Mouse (Mus musculus) spleen, adult 2 months (tissue): ENCODE measurements around the gene Lpar1.

Experiments used
- CTCF ChIP-seq: fragments of 200-500 bp; IDR thresholded peaks from 2 replicates; pipeline ENCODE4 v1.5.1; 2011; ENCODE audit warnings: mild to moderate bottlenecking, inconsistent platforms; ENCODE audit not compliant: insufficient read depth, insufficient read length, insufficient replicate concordance; ENCODE audit errors: extremely low read depth
- POLR2A ChIP-seq: fragments of 200-500 bp; IDR thresholded peaks from 2 replicates; pipeline ENCODE4 v1.6.1; 2011; ENCODE audit warnings: low read depth, low read length, inconsistent platforms

GRCm38 (mm10) chr4:58516221-58516620, 37.5 kb downstream of the Lpar1 start:
- TF ChIP-seq CTCF (no peak), POLR2A (no peak)
